Mouse (Mus musculus) B cell, adult (primary cell): ENCODE results near the gene Car6. TPM values are rescaled to one million over a fixed set of nuclear protein-coding genes. Genes with fewer than 3 reads are reported as not detected.

Experiments used
- total RNA-seq: library from RNA; stranded (reverse); gene quantifications from 4 replicates; pipeline ENCODE4 v1.2.4, GENCODE M21; 2023; ENCODE audit not compliant: inconsistent age

The Car6 gene
- total RNA-seq: not detected in 4 replicates

GRCm38 (mm10) chr4:150201232-150201631 is at the start of gene Car6:
TSS of gene Car6 (minus strand) at chr4:150201332.

GRCm38 (mm10) chr4:150236521-150237481 is 35.7 kb upstream of the Car6 start, which contains the start of gene Eno1:
TSS of gene Eno1 (plus strand) at chr4:150236721.

Other genes with a start within 250 kb of the Car6 start
- 1.5 to 3.3 TPM (median 2.2 TPM) in 4 replicates for gene Spsb1, start 246.3 kb downstream of the Car6 start, total RNA-seq
- gene H6pd, start 192.3 kb downstream of the Car6 start, total RNA-seq: 11.6 to 14.8 TPM (median 12.3 TPM) in 4 replicates
- 0.93 to 1.4 TPM (median 1.2 TPM) in 4 replicates for gene Gpr157, start 114.0 kb downstream of the Car6 start, total RNA-seq
- gene Slc2a5, start 82.0 kb downstream of the Car6 start, total RNA-seq: not detected in 4 replicates
- gene Slc2a7, start 52.4 kb downstream of the Car6 start, total RNA-seq: not detected in 4 replicates
- gene Eno1, start 35.4 kb upstream of the Car6 start, total RNA-seq: 112 to 127 TPM (median 120 TPM) in 4 replicates
- 168 to 196 TPM (median 194 TPM) in 4 replicates for gene Rere, start 80.3 kb upstream of the Car6 start, total RNA-seq